Mouse (Mus musculus): ENCODE results near the gene Stoml3. TPM values are rescaled to one million over a fixed set of nuclear protein-coding genes. Genes with fewer than 3 reads are reported as not detected.

The Stoml3 gene
- polyA plus RNA-seq, 1 experiment from 2014 or later, result not detected

DNA sequence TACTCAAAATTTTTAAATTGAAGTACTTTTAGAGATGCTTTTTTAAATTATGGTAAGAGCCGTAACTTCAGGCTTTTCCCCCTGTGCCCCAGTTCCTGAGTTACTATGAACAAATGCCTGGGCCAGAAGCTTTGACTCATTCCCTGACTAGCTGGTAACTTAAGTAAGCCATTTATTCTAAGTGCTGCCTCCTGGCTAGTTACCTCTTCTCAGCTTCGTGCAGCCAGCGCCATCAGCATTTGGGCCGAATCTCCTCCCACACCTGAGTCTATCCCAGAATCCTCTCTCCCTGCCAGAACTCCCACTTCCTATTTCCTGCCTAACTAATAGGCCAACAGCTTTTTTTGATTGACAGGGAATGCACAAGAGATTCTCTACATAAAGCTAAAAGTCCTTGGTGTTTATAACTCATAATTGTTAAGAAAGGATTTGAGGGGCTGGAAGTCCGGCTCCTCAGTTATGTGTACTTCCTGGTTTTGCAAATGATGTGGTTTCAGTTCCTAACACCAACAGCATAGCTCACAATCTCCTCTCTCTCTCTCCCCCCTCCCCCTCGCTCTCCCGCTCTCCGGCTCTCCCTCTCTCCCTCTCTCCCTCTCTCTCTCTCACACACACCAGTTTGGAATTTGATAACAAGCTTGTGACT lies 4.9 kb upstream of the Stoml3 start:
- no peaks in the 10 kb centered on the region for H3K9me3 ChIP-seq (ENCODE audit: low read length)
- H3K4me3 ChIP-seq (ENCODE audit: low read depth, low read length), result no peak overlapping the region
- H3K9ac ChIP-seq (replicated peaks), result no peak overlapping the region
- no peak for DNase-seq
- ATAC-seq, result no peak
- 62% methylated on average over 8 of the region's 8 CpGs for WGBS (ENCODE audit: insufficient replicate concordance)
- TF ChIP-seq EP300 (IDR thresholded peaks at IDR 0.05; ENCODE audit: low read depth) (no peak), CTCF (IDR thresholded peaks at IDR 0.05; ENCODE audit: low read depth) (no peak)
- H3K27ac ChIP-seq (ENCODE audit: low read depth), result no peak overlapping the region
- H3K36me3 ChIP-seq (replicated peaks; ENCODE audit: insufficient read depth, low read length), result peaks cover 24% of the 10 kb centered on the region
- H3K27me3 ChIP-seq (ENCODE audit: insufficient read depth, low read length), result no peaks in the 10 kb centered on the region
- no peak overlapping the region for H3K4me2 ChIP-seq (ENCODE audit: low read depth, low read length)
- H3K4me1 ChIP-seq (ENCODE audit: insufficient read depth), result no peaks in the 10 kb centered on the region; the same call in 1 of the 2 replicates

DNA sequence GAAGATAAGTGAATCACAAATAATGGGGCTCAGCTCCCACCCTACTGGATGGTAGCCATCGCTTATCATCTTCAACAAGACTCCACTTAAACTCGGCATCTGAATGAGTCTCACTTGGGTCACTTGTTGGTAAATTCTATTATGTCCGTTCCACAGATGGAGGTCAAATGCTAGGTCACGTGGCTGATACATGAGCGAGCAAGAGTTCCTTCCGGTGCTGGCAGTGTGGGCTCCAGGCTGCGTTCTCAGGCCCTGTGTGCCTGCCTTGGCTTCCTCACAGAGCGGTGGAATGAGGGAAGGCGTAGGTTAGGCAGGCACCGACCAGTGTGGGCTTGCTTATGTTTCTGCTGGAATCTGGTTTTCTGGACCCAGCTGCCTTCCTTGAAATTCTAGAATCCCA lies 1.9 kb upstream of the Stoml3 start:
- WGBS (ENCODE audit: insufficient replicate concordance), result 74% methylated on average over 10 of the region's 10 CpGs
- Histone ChIP-seq H3K27me3 (ENCODE audit: insufficient read depth, low read length) (no peaks in the 10 kb centered on the region), H3K4me2 (ENCODE audit: low read depth, low read length) (no peak overlapping the region), H3K4me1 (ENCODE audit: insufficient read depth) (no peaks in the 10 kb centered on the region; the same call in 1 of the 2 replicates), H3K4me3 (ENCODE audit: low read depth, low read length) (no peak overlapping the region), H3K9me3 (ENCODE audit: low read length) (no peaks in the 10 kb centered on the region), H3K9ac (replicated peaks) (no peak overlapping the region), H3K27ac (ENCODE audit: low read depth) (peak overlapping the region; percentile 2; the same call in 1 of the 2 replicates), H3K36me3 (replicated peaks; ENCODE audit: insufficient read depth, low read length) (peaks cover 7% of the 10 kb centered on the region; the same call in 1 of the 2 replicates)
- no peak for DNase-seq
- 0 out of 2 replicates have a peak, but pooled peaks have one; percentile 41 for ATAC-seq
- TF ChIP-seq CTCF (IDR thresholded peaks at IDR 0.05; ENCODE audit: low read depth), result no peak
- no peak for TF ChIP-seq EP300 (IDR thresholded peaks at IDR 0.05; ENCODE audit: low read depth)

DNA sequence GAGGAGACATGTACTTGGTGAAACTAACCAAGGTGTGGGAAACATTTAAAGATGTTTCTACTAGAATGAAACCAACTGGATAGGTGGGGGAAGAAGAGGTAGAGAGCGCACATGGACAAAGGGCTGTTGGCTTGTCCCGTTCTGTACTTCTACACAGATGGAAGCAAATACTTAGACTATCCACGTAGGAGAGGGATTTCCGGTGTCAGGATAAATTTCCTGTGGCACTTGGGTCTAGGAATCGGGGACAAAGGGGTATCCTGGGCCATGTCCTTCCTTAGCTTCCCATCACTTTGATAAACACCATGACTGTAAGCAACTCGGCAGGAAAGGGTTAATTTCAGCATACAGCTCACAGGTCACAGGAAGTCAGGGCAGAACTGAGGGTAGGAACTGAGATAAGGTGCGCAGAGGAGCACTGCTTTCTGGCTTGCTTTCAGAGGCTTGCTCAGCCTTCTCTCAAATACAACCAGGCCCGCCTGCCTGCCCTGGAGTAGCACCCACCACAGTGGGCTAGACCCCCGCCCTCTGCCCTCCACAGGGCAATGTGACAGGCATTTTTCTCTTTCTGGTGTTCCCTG lies 1.4 kb upstream of the Stoml3 start:
- H3K27ac ChIP-seq (ENCODE audit: low read depth), result peak overlapping the region; percentile 39; the same call in 1 of the 2 replicates
- 36% methylated on average over 9 of the region's 9 CpGs for WGBS (ENCODE audit: insufficient replicate concordance)
- TF ChIP-seq CTCF (IDR thresholded peaks at IDR 0.05; ENCODE audit: low read depth) (no peak), EP300 (IDR thresholded peaks at IDR 0.05; ENCODE audit: low read depth) (no peak; the same call in 1 of the 2 replicates)
- H3K9me3 ChIP-seq (ENCODE audit: low read length), result no peaks in the 10 kb centered on the region
- H3K27me3 ChIP-seq (ENCODE audit: insufficient read depth, low read length), result no peaks in the 10 kb centered on the region
- H3K4me2 ChIP-seq (ENCODE audit: low read depth, low read length), result no peak overlapping the region
- H3K4me1 ChIP-seq (ENCODE audit: insufficient read depth), result no peaks in the 10 kb centered on the region; the same call in 1 of the 2 replicates
- H3K9ac ChIP-seq (replicated peaks), result no peak overlapping the region
- DNase-seq (no peak), ATAC-seq (peak; percentile 57)
- peaks cover 4% of the 10 kb centered on the region; the same call in 1 of the 2 replicates for H3K36me3 ChIP-seq (replicated peaks; ENCODE audit: insufficient read depth, low read length)
- no peak overlapping the region for H3K4me3 ChIP-seq (ENCODE audit: low read depth, low read length)

DNA sequence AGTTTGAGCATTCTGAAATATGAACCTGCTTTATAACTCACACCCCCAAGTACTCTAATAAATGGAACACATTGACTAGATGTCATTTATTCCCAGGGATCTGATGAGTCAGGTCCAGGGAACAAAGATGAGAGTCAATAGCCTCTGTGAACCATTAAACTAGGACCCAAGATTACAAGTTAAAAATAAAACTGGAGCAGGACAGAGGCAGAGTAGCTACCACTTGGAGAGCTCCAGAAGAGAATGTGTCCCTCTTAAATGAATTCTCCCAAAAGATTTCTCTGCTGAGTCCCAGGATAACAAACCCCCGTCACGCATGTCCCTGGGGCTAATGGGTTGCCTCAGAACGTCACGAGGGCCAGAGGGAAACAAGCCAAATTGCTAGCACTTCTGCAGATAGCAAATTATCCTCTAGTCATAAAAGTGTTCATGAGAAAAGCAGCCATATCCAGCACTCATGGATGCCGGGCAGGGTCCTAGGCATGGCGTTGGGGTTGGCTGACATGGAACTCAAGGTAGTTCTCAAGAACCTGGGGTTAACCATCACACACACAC lies 10.0 kb downstream of the Stoml3 start:
- H3K9ac ChIP-seq (replicated peaks), result no peak overlapping the region
- H3K9me3 ChIP-seq (ENCODE audit: low read length), result no peaks in the 10 kb centered on the region
- DNase-seq, result no peak
- H3K27me3 ChIP-seq (ENCODE audit: insufficient read depth, low read length), result no peaks in the 10 kb centered on the region
- ATAC-seq, result no peak
- no peak overlapping the region for H3K4me3 ChIP-seq (ENCODE audit: low read depth, low read length)
- H3K4me1 ChIP-seq (ENCODE audit: insufficient read depth), result no peaks in the 10 kb centered on the region
- no peaks in the 10 kb centered on the region for H3K36me3 ChIP-seq (replicated peaks; ENCODE audit: insufficient read depth, low read length)
- WGBS (ENCODE audit: insufficient replicate concordance), result 67% methylated on average over 6 of the region's 6 CpGs
- H3K27ac ChIP-seq (ENCODE audit: low read depth), result no peak overlapping the region
- H3K4me2 ChIP-seq (ENCODE audit: low read depth, low read length), result no peak overlapping the region
- no peak for TF ChIP-seq EP300 (IDR thresholded peaks at IDR 0.05; ENCODE audit: low read depth)
- no peak for TF ChIP-seq CTCF (IDR thresholded peaks at IDR 0.05; ENCODE audit: low read depth)

DNA sequence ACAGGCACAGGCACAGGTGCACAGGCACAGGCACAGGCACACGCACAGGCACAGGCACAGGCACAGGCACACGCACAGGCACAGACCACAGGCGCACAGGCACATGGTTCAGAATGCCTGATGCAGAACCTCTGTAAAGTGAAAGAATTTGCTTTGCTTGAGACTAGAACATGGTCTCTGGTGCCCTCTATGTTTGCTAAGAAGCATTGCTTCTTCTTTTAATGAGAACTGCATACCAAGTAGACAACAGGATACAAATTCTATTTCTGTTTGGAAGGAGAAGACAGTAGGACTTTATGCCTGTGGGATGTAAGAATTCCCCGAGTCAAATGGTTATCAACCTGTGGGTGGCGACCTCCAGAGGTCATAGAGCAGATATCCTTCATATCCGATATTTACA lies 14.0 kb downstream of the Stoml3 start:
- Histone ChIP-seq H3K4me1 (ENCODE audit: insufficient read depth) (no peaks in the 10 kb centered on the region), H3K9ac (replicated peaks) (no peak overlapping the region), H3K4me2 (ENCODE audit: low read depth, low read length) (no peak overlapping the region), H3K27ac (ENCODE audit: low read depth) (no peak overlapping the region), H3K9me3 (ENCODE audit: low read length) (no peaks in the 10 kb centered on the region), H3K36me3 (replicated peaks; ENCODE audit: insufficient read depth, low read length) (no peaks in the 10 kb centered on the region), H3K4me3 (ENCODE audit: low read depth, low read length) (no peak overlapping the region), H3K27me3 (ENCODE audit: insufficient read depth, low read length) (no peaks in the 10 kb centered on the region)
- TF ChIP-seq CTCF (IDR thresholded peaks at IDR 0.05; ENCODE audit: low read depth), result peak; percentile 67
- TF ChIP-seq EP300 (IDR thresholded peaks at IDR 0.05; ENCODE audit: low read depth), result no peak
- 54% methylated on average over 6 of the region's 6 CpGs for WGBS (ENCODE audit: insufficient replicate concordance)
- no peak for ATAC-seq
- no peak for DNase-seq

DNA sequence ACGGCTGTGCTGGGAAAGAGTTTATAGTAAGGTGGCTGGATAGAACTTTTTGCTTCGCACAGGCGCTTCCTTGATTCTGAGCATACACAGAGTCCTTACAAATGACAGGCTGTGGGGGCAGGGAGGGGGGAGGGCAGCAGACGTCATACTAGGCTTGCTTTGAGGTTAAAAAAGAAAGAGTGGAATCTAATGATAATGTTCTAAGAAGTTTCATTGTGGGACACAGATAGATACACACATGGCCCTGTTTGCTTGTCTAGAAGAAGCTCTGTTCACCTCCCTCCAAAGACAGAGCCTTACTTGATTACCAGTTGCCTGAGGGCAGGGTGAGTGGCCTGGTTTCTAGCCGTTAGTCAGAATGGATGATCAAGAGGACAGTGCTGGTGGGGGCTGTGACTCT lies 24.6 kb downstream of the Stoml3 start:
- Histone ChIP-seq H3K27ac (ENCODE audit: low read depth) (no peak overlapping the region), H3K4me3 (ENCODE audit: low read depth, low read length) (no peak overlapping the region), H3K27me3 (ENCODE audit: insufficient read depth, low read length) (no peaks in the 10 kb centered on the region), H3K9me3 (ENCODE audit: low read length) (no peaks in the 10 kb centered on the region), H3K4me1 (ENCODE audit: insufficient read depth) (no peaks in the 10 kb centered on the region), H3K4me2 (ENCODE audit: low read depth, low read length) (no peak overlapping the region), H3K36me3 (replicated peaks; ENCODE audit: insufficient read depth, low read length) (no peaks in the 10 kb centered on the region), H3K9ac (replicated peaks) (no peak overlapping the region)
- TF ChIP-seq EP300 (IDR thresholded peaks at IDR 0.05; ENCODE audit: low read depth) (no peak), CTCF (IDR thresholded peaks at IDR 0.05; ENCODE audit: low read depth) (no peak)
- 33% methylated on average over 5 of the region's 5 CpGs for whole genome bisulfite sequencing (ENCODE audit: insufficient replicate concordance)
- no peak for DNase-seq
- peak; percentile 60 for ATAC-seq
